Mouse (Mus musculus): ENCODE data around the gene Pappa. TPM values are rescaled to one million over a fixed set of nuclear protein-coding genes. Genes with fewer than 3 reads are reported as not detected.

Pappa gene
- polyA plus RNA-seq, 1 experiment from 2014 or later: 1.6 TPM

DNA sequence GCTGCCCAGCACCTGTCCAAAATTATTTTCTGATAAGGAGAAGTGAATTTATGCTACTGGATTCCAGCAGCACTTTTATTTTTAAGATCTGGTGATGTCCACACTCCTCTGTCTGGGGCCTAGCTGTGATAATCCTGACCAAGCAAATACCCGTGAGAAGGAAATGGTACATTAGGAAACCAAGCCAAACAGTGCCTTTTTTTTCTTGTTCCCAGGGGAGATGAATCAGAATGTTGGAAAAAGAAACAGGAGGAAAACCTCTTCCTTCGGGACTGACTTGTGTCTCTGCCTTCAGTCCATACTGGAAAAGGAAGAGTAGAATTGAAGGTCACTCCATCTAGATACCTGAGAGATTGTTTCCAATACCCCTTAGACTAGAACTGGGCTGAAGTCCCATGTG is 63.3 kb downstream of the Pappa start:
- 76% methylated on average over 2 of the region's 2 CpGs for WGBS
- no peak overlapping the region for H3K4me3 ChIP-seq
- H3K27ac ChIP-seq: no peak overlapping the region
- H3K4me1 ChIP-seq: peaks cover 3% of the 10 kb centered on the region; the same call in 1 of the 2 replicates
- no peak overlapping the region for H3K4me2 ChIP-seq (replicated peaks)
- H3K9ac ChIP-seq: no peak overlapping the region
- H3K36me3 ChIP-seq: no peaks in the 10 kb centered on the region
- H3K27me3 ChIP-seq: no peaks in the 10 kb centered on the region
- H3K9me3 ChIP-seq (replicated peaks): no peaks in the 10 kb centered on the region
- ATAC-seq (ENCODE audit: low FRiP score): no peak

DNA sequence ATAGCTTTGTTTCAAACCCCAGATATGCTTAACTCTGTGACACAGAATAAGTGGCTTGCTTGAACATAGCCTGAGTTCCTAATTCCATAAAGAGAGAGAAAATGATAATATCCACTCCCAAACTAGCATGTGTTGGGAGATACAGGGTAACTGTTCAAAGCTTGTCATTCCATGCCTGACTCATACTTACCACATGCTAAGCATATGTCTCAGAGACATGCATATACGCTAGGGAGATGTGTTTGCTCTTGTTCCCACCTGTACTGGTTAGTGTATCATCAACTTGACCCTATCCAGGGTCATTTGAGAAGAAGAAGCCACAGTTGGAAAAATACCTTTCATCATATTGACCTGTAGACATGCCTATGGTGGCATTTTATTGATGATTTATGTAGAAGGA is 63.7 kb downstream of the Pappa start:
- ATAC-seq (ENCODE audit: low FRiP score): no peak

DNA sequence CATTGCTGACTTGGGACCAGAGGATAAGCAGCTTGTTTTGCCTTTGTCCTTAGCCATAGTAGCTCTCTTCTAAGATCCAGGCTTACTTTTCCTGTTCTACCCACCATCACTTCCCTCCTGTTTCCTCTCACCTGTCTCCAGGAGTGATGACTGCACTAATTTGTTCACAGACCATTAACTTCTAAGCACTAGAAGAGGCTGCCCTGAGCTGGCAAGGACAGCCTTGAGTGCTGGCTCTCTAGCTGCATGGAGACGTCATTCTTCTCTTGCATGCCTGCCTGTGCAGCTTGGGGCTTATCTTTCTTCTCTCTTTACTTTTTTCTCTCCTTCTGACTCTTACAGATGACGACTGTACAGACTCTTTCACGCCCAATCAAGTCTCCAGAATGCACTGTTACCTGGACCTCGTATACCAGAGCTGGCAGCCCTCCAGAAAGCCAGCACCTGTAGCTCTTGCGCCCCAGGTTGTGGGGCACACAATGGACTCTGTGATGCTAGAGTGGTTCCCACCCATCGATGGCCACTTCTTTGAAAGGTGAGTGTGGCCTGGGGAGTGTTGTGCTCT is 65.0 kb downstream of the Pappa start:
- no peak for ATAC-seq (ENCODE audit: low FRiP score)
- Histone ChIP-seq H3K36me3 (no peaks in the 10 kb centered on the region), H3K27ac (no peak overlapping the region), H3K9ac (no peak overlapping the region), H3K27me3 (no peaks in the 10 kb centered on the region), H3K4me2 (replicated peaks) (no peak overlapping the region), H3K4me1 (no peaks in the 10 kb centered on the region), H3K4me3 (no peak overlapping the region), H3K9me3 (replicated peaks) (no peaks in the 10 kb centered on the region)
- 84% methylated on average over 6 of the region's 6 CpGs for WGBS

More for the DNA sequence above, 63.7 kb downstream of the Pappa start:
- WGBS: 94% methylated on average over 1 of the region's 1 CpGs
- Histone ChIP-seq H3K4me1 (peaks cover 3% of the 10 kb centered on the region; the same call in 1 of the 2 replicates), H3K27me3 (no peaks in the 10 kb centered on the region), H3K9me3 (replicated peaks) (no peaks in the 10 kb centered on the region), H3K36me3 (no peaks in the 10 kb centered on the region), H3K27ac (no peak overlapping the region), H3K4me2 (replicated peaks) (no peak overlapping the region), H3K4me3 (no peak overlapping the region), H3K9ac (no peak overlapping the region)

DNA sequence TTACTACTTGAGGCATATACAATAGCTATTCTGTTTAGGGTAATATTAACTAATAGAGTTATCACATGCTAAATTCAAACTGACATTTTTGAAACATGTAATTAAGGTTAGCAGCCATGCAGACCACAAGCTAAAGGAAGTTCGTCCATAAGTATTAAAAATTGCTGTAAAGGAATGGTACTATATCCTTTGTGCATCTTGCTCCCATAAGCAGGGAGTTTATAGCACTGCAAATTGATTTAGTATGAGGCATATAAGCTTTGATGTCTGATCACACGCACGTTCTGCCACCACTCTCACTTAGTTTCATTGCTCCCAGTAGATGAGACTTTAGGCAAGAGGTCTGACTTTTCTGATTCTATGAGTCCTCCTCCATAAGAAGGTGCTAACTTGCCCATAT is 68.8 kb downstream of the Pappa start:
- Histone ChIP-seq H3K4me3 (no peak overlapping the region), H3K27me3 (no peaks in the 10 kb centered on the region), H3K36me3 (no peaks in the 10 kb centered on the region), H3K4me1 (no peaks in the 10 kb centered on the region), H3K9ac (no peak overlapping the region), H3K9me3 (replicated peaks) (no peaks in the 10 kb centered on the region), H3K4me2 (replicated peaks) (no peak overlapping the region), H3K27ac (no peak overlapping the region)
- WGBS: 81% methylated on average over 3 of the region's 3 CpGs
- no peak for ATAC-seq (ENCODE audit: low FRiP score)

DNA sequence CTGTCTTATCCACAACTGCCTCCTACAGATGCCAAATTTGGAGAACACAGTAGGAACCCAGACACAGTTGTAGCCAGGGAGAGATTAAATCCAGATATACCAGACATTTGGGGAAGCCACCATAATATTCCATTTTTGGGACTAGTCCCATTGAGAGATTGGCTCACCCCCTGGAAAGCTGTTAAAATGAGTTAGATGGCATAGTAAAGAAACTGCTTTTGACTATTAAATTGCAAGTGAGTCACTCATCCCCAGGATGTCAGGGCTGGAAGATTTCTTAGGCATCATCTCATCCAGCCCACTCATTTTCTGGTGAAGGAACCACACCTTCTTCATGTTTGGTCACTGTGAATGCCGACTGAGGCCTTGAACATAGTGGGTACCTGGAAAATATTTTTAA is 72.0 kb downstream of the Pappa start:
- ATAC-seq (ENCODE audit: low FRiP score): no peak
- Histone ChIP-seq H3K4me1 (no peaks in the 10 kb centered on the region), H3K9ac (no peak overlapping the region), H3K9me3 (replicated peaks) (no peaks in the 10 kb centered on the region), H3K4me2 (replicated peaks) (no peak overlapping the region), H3K36me3 (no peaks in the 10 kb centered on the region), H3K4me3 (no peak overlapping the region), H3K27ac (no peak overlapping the region), H3K27me3 (no peaks in the 10 kb centered on the region)
- WGBS: 96% methylated on average over 1 of the region's 1 CpGs

DNA sequence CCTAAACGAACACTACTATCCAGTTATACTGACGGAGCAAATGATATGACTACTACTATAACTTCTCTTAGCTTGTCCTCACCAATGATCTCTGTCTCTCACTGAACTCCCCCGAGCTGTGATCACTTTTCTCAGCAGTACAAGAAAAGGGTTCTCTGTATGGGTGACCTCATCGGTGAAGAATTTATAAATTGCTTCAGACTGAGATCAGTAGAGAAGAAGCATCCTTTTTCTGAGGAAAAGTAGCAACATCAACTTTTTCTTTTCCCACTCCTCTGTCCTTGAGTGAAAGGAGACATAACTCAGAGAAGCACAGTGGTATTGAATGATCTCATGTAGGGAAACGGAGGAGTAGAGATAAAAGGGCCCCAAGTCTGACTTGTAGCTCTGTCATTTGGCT is 79.7 kb downstream of the Pappa start:
- Histone ChIP-seq H3K4me1 (no peaks in the 10 kb centered on the region), H3K4me3 (no peak overlapping the region), H3K27ac (no peak overlapping the region), H3K9me3 (replicated peaks) (no peaks in the 10 kb centered on the region), H3K4me2 (replicated peaks) (no peak overlapping the region), H3K36me3 (no peaks in the 10 kb centered on the region), H3K27me3 (no peaks in the 10 kb centered on the region), H3K9ac (no peak overlapping the region)
- no peak for ATAC-seq (ENCODE audit: low FRiP score)
- WGBS: 84% methylated on average over 5 of the region's 5 CpGs

DNA sequence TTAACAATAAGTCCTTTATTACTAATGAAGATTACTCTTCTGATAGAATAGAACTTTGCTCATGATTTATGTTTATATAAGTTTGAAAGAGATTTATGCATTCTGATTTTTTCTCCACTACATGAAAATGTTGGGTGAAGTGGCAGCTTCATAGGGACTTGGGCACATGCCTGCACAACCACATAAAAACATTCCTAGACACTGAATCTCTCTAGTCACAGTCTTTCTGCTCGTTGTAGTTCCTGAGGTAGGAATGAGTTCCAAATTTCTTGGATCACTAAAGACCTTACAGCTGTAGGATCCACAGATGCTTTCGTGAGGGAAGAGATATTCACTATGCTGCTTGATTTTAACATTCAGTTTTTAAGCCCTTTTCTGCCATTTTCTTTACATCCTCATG is 81.5 kb downstream of the Pappa start:
- Histone ChIP-seq H3K27me3 (no peaks in the 10 kb centered on the region), H3K4me3 (no peak overlapping the region), H3K4me2 (replicated peaks) (no peak overlapping the region), H3K9ac (no peak overlapping the region), H3K9me3 (replicated peaks) (no peaks in the 10 kb centered on the region), H3K36me3 (no peaks in the 10 kb centered on the region), H3K4me1 (no peaks in the 10 kb centered on the region), H3K27ac (no peak overlapping the region)
- no peak for ATAC-seq (ENCODE audit: low FRiP score)
- WGBS: 86% methylated on average over 2 of the region's 2 CpGs

DNA sequence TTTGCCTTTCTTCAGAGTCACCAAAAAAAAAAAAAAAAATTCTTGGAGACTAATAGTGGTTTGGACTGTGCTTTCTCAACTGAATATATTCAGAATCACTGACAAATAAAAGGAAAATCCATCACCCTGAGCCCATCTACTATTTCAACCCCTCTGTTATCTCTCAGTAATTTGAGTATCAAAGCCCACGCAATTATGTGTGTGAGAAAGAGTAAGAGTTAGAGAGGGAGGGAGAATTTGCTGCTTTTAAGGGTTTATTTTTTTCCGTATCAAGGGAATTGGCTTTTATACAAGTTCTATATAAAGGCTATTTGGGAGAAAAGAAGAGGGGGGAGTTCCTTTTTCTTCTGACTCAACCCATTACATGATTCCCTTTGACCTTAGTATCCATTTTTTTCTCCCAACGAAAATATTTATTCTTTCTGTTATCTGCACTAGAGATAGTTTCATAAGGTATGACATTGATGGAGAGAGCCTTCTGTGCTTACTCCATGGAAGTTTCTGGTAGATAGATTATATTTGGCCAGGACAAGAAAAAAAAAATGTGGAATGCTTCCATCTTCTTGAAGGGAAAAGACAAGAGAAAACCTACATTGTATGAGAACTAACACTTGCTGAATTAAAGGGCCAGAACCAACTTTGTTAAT is 85.5 kb downstream of the Pappa start:
- no peak overlapping the region for H3K4me2 ChIP-seq (replicated peaks)
- no peaks in the 10 kb centered on the region for H3K9me3 ChIP-seq (replicated peaks)
- H3K27ac ChIP-seq: no peak overlapping the region
- ATAC-seq (ENCODE audit: low FRiP score): no peak
- no peak overlapping the region for H3K4me3 ChIP-seq
- H3K36me3 ChIP-seq: no peaks in the 10 kb centered on the region
- H3K4me1 ChIP-seq: no peaks in the 10 kb centered on the region
- no peak overlapping the region for H3K9ac ChIP-seq
- 79% methylated on average over 3 of the region's 3 CpGs for WGBS
- H3K27me3 ChIP-seq: no peaks in the 10 kb centered on the region

DNA sequence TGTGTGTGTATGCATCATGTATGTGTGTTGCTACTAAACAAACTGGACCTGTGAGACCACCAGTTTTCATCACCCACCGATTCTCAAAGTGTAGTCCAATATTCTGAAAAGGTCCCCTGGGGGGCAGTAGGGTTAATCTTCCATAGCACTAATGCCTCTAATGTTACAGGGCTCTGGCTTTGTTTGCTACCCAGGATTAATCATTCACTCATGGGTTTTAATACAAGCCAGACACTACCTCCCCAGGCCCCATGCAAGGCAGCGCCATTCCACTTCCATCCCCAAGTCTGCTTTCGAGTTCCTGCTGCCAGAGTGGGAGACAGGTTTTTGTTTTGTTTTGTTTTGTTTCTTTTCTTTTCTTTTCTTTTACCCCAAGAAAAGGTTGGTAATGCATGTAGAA is 92.7 kb downstream of the Pappa start:
- Histone ChIP-seq H3K4me3 (no peak overlapping the region), H3K36me3 (no peaks in the 10 kb centered on the region), H3K9ac (no peak overlapping the region), H3K27me3 (no peaks in the 10 kb centered on the region), H3K4me2 (replicated peaks) (no peak overlapping the region), H3K9me3 (replicated peaks) (no peaks in the 10 kb centered on the region), H3K27ac (no peak overlapping the region), H3K4me1 (no peaks in the 10 kb centered on the region; the same call in 1 of the 2 replicates)
- ATAC-seq (ENCODE audit: low FRiP score): no peak
- WGBS: 29% methylated on average over 3 of the region's 3 CpGs

DNA sequence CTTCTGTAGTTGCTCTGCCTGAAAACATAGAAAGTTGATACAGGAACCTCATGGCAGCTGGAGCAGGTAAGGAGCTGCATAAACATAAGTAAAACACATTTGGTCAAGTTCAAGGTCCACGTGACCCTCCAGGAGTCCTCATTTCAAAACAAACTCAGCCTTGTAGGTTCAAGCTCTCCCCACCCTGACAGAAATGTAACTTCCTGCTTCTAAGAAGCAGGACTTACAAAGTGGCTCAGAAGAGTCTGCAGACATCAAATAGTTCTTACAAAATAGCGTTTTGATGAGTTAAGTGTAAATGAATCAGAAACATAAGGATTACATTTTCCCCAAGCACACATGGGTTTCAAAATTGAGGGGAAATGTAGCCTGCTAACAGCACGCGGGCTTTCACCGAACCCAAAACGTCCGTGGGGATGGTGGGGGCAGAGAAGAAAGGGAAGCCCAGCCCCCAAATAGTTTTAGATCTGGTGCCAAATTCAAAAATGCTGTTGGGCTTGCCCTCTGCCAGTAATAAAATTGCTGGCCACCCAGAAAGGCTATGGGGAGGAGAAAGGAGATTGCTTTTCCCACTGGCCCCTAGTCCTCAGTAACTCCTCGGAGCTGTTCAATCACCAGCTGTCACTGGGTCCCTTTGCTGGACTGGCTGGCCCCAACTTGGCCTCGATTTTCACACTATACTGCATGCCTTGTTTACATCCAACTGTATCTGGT is 93.8 kb downstream of the Pappa start:
- no peak overlapping the region for H3K4me2 ChIP-seq (replicated peaks)
- H3K9ac ChIP-seq: no peak overlapping the region
- no peaks in the 10 kb centered on the region for H3K9me3 ChIP-seq (replicated peaks)
- no peak overlapping the region for H3K4me3 ChIP-seq
- no peak overlapping the region for H3K27ac ChIP-seq
- H3K36me3 ChIP-seq: no peaks in the 10 kb centered on the region
- 49% methylated on average over 9 of the region's 9 CpGs for WGBS
- no peaks in the 10 kb centered on the region; the same call in 1 of the 2 replicates for H3K4me1 ChIP-seq
- ATAC-seq (ENCODE audit: low FRiP score): no peak
- no peaks in the 10 kb centered on the region for H3K27me3 ChIP-seq

DNA sequence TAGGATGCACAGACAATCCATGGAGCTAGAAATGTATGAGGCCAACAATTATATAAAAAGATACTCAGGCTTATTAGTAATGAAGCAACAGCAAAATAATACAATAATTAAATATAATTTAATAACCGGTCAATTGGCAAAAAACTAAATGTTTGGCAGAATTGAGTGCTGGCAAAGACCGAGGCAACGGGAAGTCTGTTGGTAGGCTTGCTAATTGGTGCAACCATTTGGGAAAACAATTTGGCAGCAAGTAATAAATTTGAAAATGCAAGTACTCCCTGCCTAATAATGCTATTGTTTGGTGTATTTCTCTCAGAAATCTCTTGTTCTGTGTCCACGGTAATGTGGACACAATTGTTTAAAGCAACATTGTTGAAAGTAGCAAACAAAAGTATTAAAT is 99.9 kb downstream of the Pappa start:
- Histone ChIP-seq H3K27me3 (no peaks in the 10 kb centered on the region), H3K4me2 (replicated peaks) (no peak overlapping the region), H3K4me3 (no peak overlapping the region), H3K4me1 (no peaks in the 10 kb centered on the region), H3K9me3 (replicated peaks) (no peaks in the 10 kb centered on the region), H3K9ac (no peak overlapping the region), H3K27ac (no peak overlapping the region), H3K36me3 (no peaks in the 10 kb centered on the region)
- no peak for ATAC-seq (ENCODE audit: low FRiP score)
- 92% methylated on average over 4 of the region's 4 CpGs for WGBS

DNA sequence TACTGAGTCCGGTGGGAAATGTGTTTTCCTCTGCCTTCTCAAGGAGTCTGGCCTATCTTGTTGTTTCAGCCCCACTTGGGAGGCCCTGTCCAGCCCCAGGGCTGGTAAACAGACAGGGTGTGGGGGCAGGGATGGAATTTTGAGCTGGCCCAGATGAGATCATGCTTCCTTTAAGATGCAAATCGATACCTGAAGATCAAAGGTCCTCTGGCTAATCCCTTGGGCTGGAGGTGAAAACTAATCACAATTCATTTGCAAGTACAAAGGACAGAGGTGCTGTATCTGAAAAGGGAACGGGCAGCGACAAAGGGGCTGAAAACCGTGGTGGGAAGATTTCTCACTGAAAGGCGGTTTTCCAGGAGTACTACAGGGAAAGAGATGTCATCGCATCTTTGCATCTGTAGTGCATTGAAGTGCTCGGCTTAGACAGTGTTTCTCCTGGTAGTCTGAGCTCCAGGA is 114.6 kb downstream of the Pappa start:
- ATAC-seq (ENCODE audit: low FRiP score): peak; percentile 77
- Histone ChIP-seq H3K36me3 (no peaks in the 10 kb centered on the region), H3K9ac (no peak overlapping the region), H3K4me2 (replicated peaks) (no peak overlapping the region), H3K27ac (no peak overlapping the region), H3K27me3 (no peaks in the 10 kb centered on the region), H3K9me3 (replicated peaks) (no peaks in the 10 kb centered on the region), H3K4me1 (peaks cover 7% of the 10 kb centered on the region), H3K4me3 (no peak overlapping the region)
- 3% methylated on average over 8 of the region's 8 CpGs for WGBS
